Mouse (Mus musculus) CH12F3 (cell line): ENCODE data around the gene Cxcr6.
"Not testable (repeated sequence)": the region's sequence is repeated elsewhere in the genome, so short reads cannot be mapped to it uniquely, and the experiment has no call there.

Experiments used
- in situ Hi-C: fragments of 300-500 bp; cut with MboI; formaldehyde crosslinking; loops from 2 replicates; pipeline ENCODE4 v1.14.3; 2020; ENCODE audit warnings: low sequenced_read_pairs

Gene Cxcr6

DNA sequence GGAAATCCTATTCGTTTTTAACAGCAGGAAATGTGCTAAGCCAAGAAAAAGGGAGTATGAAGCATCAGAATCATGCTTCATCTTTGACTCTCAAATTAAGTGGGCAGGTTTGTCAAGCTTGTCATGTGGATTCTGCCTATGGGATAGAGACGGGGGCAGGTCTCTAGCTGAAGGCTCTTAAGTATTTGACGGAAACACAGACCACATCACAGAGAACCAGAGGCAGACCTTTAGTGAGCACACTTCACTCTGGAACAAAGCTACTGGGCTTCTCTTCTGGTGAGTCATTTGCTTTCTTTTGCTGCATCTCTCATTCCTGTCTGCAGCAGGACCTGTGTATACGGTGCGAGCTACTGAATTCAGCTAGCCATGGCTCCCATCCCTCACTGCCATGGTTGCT lies at the start of gene Cxcr6:
Gene Cxcr6 (plus strand): TSS at position 209 of the 400 bp plus-strand sequence.
- in situ Hi-C loops = no loop called here

- in situ Hi-C loops = no loop called here
Observed at GRCm38 (mm10) chr9:123756752-123757151, 49.5 kb upstream of the Cxcr6 start.

GRCm38 (mm10) chr9:123757326-123757725 lies 48.9 kb upstream of the Cxcr6 start:
- in situ Hi-C loops = no loop called here

DNA sequence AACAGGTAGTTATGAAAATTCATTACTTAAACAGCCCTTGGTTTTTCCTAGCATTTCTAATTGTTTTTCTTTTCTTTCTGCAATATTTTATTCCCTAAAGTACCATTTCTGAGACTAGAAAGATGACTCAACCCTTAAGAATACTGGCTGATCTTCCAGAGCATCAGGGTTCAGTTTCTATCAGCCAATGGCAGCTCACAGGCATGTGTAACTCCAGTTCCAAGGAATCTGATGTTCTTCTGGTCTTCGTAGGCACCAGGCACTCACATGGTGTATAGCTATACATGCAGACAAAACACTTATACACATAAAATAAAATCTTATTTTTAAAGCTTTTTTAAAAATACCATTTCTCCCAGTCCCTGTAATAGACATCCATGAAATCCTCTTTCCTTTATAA lies 48.1 kb upstream of the Cxcr6 start:
- in situ Hi-C loops = no loop called here

DNA sequence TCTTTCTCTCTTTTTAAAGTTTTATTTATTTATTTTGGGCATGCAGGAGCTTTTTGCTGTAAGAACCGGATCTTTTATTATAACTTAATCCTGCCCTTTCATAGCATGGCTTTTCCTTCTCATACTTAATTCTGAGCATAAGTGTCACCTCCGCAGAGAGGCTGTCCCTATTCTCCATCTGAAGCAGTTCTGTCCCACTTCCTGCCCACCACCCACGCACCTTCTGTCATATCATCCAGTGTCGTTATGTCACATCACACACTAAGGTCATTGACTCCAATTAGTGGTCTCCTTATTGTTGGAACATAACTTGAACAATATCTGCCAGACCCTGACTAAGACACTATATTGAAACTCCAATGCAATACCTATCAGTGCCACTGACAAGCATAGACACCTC lies 47.6 kb upstream of the Cxcr6 start:
- in situ Hi-C loops = no loop called here

DNA sequence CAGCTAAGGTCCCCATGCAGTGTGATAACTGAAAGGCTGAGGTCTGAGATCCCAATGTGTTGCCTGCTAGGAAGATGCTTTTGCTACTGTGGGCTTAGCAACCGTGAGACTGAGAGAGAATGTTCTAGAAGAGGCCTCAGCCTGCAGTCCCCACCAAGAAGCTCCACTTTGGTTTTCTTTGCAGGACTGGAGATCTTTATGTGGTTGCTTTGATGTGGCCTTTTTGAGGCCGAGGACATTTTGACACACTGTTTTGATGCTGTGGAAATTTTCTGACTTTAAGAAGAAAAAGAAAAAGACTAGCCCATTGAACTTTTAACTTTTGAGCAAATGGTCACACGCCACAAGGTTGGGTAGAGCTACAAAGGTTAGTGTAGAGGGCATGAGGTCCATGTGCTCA lies 45.5 kb upstream of the Cxcr6 start:
- in situ Hi-C loops = no loop called here

- in situ Hi-C loops = no loop called here
Observed at GRCm38 (mm10) chr9:123762886-123763285, 43.4 kb upstream of the Cxcr6 start.

DNA sequence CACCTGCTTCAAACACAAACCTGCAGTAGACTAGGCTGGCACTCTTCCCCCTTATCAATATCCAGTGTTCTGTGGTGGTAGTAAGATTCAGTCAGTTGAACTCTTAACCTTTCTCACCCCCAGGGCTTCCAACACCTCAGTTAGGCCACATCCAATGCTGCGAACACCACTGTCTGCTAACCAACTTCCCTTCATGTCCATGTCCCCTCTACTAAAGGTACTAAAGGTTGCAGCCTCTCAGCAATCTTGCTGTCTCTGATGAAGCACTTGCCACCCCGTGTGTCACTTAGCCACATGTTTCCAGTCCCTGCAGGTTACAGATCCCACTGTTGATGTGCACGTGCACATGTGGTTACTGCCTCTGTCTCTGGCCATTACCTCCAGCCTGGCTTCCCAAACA lies 42.5 kb upstream of the Cxcr6 start:
- in situ Hi-C loops = no loop called here

DNA sequence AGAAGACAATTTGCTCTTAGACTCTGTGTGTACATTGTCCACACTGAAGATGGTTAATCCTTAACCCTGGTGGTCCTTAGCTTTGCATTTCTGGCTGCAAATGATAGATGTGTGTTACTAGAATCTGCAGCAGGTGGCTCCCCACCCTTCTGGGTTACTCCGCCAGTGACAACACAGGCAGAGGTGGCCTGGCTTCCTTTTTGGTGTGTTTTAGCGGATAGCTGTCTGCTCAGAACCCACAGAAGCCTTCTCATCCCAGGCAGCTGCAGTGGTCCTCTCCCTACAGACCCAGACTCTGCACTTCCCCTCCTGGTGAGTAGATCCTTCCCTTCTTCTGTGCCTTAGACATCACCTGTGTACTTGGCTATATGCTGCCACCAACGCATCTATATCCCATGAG lies 39.3 kb upstream of the Cxcr6 start:
- in situ Hi-C loops = no loop called here

- in situ Hi-C loops = no loop called here
Observed at GRCm38 (mm10) chr9:123768443-123768842, 37.8 kb upstream of the Cxcr6 start.

GRCm38 (mm10) chr9:123769532-123769931 lies 36.7 kb upstream of the Cxcr6 start:
- in situ Hi-C loops = no loop called here

GRCm38 (mm10) chr9:123773299-123773698 lies 33.0 kb upstream of the Cxcr6 start:
- in situ Hi-C loops = not testable (repeated sequence)

DNA sequence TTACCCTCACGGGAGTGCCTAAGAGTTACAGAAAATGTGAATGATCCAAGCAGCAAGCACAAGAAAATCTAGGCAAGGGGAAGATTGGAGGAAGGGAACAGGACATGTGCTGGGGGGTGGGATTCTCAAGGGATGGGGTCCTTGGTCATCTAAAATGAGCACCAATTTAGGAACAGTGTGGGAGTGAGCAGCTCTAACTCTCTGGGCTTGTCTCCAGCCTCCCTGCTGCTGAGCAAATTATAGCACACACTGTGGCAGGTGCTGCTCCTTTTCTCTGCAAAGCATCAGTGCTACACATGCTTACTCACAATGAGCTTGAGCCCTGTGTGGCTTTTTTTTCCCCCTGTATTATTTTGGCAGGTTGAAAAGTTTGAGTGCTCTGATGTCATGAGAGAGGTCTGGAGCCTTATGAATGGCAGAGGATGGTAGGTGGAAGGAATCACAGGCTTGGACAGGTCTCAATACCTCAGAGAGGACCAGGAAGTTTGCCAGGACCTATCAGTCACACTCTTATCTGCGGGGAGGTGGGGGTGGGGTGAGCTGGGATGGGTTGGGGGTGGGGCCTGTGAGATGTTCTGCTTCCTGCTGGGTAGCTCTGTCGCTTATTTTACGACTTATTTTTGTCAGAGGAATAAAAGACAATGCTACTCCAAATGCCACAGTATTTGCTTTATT lies 17.3 kb upstream of the Cxcr6 start:
- in situ Hi-C loops = no loop called here

GRCm38 (mm10) chr9:123796174-123796573 lies 10.1 kb upstream of the Cxcr6 start:
- in situ Hi-C loops = no loop called here

GRCm38 (mm10) chr9:123801527-123801926 lies 4.7 kb upstream of the Cxcr6 start:
- in situ Hi-C loops = no loop called here

- in situ Hi-C loops = no loop called here
Observed at GRCm38 (mm10) chr9:123802421-123802820, 3.9 kb upstream of the Cxcr6 start.

DNA sequence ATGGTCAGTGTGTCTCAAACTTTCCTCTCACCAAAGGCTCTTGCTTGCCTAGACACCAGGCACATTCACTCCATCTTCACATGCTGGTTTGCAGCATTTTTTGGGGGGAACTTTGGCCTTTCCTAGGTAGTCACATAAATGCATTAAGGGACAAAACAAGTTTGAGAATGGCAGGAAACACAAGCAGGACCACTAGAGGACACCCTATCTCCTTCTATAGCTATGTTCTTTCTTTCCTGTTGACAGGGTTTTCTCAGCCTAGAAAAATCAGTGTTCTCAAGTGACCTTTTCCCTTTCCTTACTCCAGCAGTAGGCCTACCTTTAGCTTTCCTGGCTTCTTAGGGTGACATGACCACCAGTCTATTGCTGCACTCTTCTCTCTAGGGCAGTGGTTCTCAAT lies 3.4 kb upstream of the Cxcr6 start:
- in situ Hi-C loops = no loop called here

DNA sequence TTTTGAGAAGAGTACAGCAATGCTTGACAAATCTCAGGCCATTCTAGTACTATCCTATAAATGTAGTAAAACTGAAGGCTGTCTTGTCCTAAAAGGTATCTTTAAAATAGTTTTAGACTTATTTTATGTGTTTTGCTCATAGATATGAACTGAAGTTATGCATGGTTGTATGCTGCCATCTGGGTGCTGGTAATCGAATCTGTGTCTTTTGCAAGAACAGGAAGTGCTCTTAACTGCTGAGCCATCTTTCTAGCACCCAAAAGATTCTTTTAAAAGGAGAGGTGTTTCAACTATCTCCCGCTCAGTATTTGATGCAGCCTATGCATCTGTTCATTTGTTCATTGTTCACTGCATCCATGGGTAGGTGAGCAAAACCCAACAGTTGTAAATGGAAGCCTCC lies 1.0 kb upstream of the Cxcr6 start:
- in situ Hi-C loops = no loop called here

GRCm38 (mm10) chr9:123808583-123808982 lies 2.3 kb downstream of the Cxcr6 start:
- in situ Hi-C loops = no loop called here

- in situ Hi-C loops = no loop called here
Observed at GRCm38 (mm10) chr9:123811831-123812230, 5.6 kb downstream of the Cxcr6 start.

DNA sequence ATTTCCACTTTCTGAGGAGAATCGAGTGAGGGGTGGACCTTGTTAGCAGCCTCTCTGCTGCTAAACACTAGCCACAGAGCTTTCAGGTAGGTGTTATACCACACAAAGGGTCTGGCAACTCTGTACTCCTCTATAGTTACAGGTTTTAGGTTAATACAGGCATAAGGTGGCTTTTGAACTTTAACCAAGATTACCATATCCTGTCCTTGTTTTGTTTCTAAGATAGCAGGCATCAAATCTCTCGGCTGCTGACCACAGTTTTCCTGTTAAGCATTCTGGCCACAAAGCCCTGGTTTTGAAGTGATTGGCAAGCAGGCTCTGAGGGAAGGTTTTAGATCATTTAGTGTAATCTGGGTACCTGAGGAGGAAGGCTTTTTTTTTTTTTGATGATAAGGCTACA lies 8.1 kb downstream of the Cxcr6 start:
- in situ Hi-C loops = no loop called here

DNA sequence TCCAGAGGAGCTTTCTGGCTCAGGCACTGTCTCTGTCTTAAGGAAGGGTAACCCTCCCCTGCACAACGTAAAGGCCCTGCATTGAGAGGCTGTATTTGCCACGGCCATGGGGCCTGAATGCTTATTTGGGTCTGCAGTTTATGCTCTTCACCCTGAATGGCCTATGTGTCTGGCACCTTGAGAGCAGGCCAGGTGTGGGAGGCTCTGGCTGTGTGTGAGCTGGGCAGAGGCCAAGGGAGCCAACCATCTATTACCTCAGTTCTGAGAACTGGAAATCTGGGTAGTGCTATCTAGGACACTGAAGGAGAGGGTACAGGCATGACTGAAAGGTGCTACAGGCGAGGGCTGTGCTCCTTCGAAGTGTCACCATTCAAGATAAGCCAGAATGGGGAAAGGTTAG lies 8.5 kb downstream of the Cxcr6 start:
- in situ Hi-C loops = no loop called here

DNA sequence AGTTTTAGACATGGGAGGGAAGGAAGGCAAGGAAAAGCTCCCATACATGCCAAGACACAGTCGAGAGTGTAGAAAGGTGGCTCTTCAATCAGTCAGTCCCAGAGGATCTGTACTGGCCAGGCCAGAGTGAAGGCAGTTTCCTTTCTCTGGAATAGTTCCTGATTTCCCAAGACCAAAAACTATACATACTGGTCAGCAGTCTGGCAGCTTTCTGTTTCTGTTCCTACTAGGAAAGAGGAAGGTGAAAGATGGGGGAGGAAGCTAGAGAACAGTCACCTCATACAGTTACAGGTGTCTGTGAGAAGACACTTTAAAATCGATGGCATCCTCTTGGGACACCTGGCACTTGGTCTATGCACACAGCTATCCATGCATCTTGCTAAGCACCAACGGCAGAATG lies 9.2 kb downstream of the Cxcr6 start:
- in situ Hi-C loops = no loop called here
